ENCODE assay signal across 8 mouse cellular contexts in the genomic region with DNA sequence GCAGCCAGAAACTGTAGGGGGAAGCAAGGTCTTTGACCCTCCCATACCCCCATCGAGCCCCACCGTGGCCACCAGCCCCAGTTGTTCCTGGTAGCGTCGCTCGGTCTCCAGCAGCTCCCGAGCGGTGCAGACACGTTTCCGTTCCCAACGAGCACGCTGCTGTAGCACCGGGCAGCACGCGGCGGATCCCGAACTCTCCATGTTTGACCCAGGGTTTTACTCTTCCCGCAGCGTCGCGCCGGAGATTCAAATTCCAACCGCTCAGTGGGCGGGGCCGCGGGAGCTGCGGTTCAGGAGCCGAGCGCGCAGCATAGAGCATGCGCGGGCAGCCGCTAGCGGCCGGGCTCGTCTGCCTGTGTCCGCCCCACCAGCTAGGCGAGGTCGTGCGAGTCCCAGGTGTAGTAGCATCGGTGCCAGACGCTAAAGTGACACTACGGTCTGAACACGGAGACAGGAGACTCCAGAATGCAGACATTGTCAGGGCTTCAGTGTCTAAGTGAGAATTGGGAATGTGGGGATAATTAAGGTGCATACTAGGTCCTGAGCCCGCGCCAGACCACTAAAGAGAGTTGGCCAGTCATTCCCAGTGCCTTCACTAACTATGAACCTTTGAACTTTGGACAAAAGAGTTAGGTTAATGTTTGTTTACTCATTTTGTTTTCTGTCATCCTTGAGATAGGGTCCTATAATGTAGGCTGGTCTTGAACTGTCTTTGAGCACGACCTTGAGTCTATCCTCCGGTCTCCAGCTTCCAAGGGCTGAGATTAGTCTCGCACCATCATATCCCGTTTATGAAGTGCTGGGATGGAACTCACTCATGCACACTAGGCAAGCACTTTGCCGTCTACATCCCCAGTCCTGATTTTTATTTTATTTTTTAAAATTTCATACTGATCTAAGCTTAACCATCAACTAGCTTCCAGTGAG. TPM values are rescaled to one million over a fixed set of nuclear protein-coding genes. Genes with fewer than 3 reads are reported as not detected.
DNase-seq lines count a peak whose midpoint lies in the region; ATAC-seq lines count a peak whose summit lies in the region.

A gene (minus strand): TSS at position 289 of the 927 bp plus-strand sequence.

- WGBS in hindbrain, embryonic 14.5 days = 6% methylated on average over 50 of the region's 50 CpGs

- H3K9ac ChIP-seq in hindbrain, embryonic 14.5 days = peak within 1 kb of the TSS; percentile 56

- peak within 1 kb of the TSS; percentile 44 for H3K4me3 ChIP-seq in hindbrain, embryonic 14.5 days (replicated peaks; ENCODE audit: low read length)
- H3K4me3 ChIP-seq in megakaryocyte, embryonic 14.5 days (replicated peaks) = peak within 1 kb of the TSS; percentile 94

- peak; percentile 83 for ATAC-seq in hindbrain, embryonic 14.5 days (ENCODE audit: low FRiP score)

- H3K4me1 ChIP-seq in hindbrain, embryonic 14.5 days (replicated peaks; ENCODE audit: control insufficient read depth, insufficient read depth, low read length) = peaks cover 6% of the 10 kb centered on the region
- peaks cover 87% of the 10 kb centered on the region for H3K4me1 ChIP-seq in megakaryocyte, embryonic 14.5 days

- intact Hi-C loops in left cerebral cortex, postnatal 10 days (cut with DNase I) = no loop called here

- DNase-seq in ZHBTc4 (ENCODE audit: low read depth, low spot score) = peak; percentile 95
- DNase-seq in cerebellum, postnatal 10 days = peak; percentile 88 to 91
- peak; percentile 68 to 74 for DNase-seq in frontal cortex, postnatal 36 days (ENCODE audit: low spot score in 2 of 2)
- DNase-seq in hindbrain, embryonic 14.5 days (ENCODE audit: low spot score) = peak; percentile 82
- peak; percentile 59 to 91 for DNase-seq in left cerebral cortex, postnatal 10 days (ENCODE audit: extremely low spot score in 1 of 2, low spot score in 2 of 2)
- peak; percentile 76 for DNase-seq in right cerebral cortex, postnatal 25 days
- DNase-seq in urinary bladder, postnatal 4 days (ENCODE audit: low spot score in 2 of 2) = peak; percentile 75 to 85

- no peaks in the 10 kb centered on the region for H3K9me3 ChIP-seq in hindbrain, embryonic 14.5 days (ENCODE audit: control insufficient read depth, low read length)
- H3K9me3 ChIP-seq in megakaryocyte, embryonic 14.5 days = no peaks in the 10 kb centered on the region

- no peaks in the 10 kb centered on the region for H3K27me3 ChIP-seq in hindbrain, embryonic 14.5 days (ENCODE audit: control insufficient read depth, insufficient read depth, low read length)
- no peaks in the 10 kb centered on the region for H3K27me3 ChIP-seq in megakaryocyte, embryonic 14.5 days (replicated peaks)

- peaks cover 5% of the 10 kb centered on the region; the same call in 1 of the 2 replicates for H3K36me3 ChIP-seq in hindbrain, embryonic 14.5 days (replicated peaks; ENCODE audit: control insufficient read depth, insufficient read depth)
- peaks cover 55% of the 10 kb centered on the region for H3K36me3 ChIP-seq in megakaryocyte, embryonic 14.5 days (replicated peaks; ENCODE audit: low read length)

- peak within 1 kb of the TSS; percentile 76 for H3K4me2 ChIP-seq in hindbrain, embryonic 14.5 days (replicated peaks)

- no peak within 1 kb of the TSS for H3K27ac ChIP-seq in hindbrain, embryonic 14.5 days

RNA-seq across cellular contexts. Expression of the gene that starts here (rescaled TPM):
- 4.7 and 6.1 TPM in 2 replicates for polyA plus RNA-seq in hindbrain, embryonic 14.5 days (2014; fragmentation: Nextera tagmentation; extraction: Ambion mirVana)
- total RNA-seq in left cerebral cortex, postnatal 10 days (2021) = 1 to 10 TPM; 1.1 to 1.4 TPM
- 9.6 and 20.9 TPM in 2 replicates for polyA plus RNA-seq in megakaryocyte, embryonic 14.5 days (2012; ENCODE audit: insufficient read depth, low replicate concordance)
